Mouse (Mus musculus): ENCODE measurements around the gene Anks6. TPM values are rescaled to one million over a fixed set of nuclear protein-coding genes. Genes with fewer than 3 reads are reported as not detected.

Anks6 gene
- polyA plus RNA-seq, 1 experiment = not detected

- Histone ChIP-seq H3K36me3 (ENCODE audit: control insufficient read depth) (no peaks in the 10 kb centered on the region), H3K4me3 (replicated peaks) (no peak overlapping the region), H3K9me3 (ENCODE audit: control insufficient read depth, low read length) (no peaks in the 10 kb centered on the region), H3K27me3 (ENCODE audit: control insufficient read depth) (peaks cover 2% of the 10 kb centered on the region; the same call in 1 of the 2 replicates), H3K4me1 (ENCODE audit: control insufficient read depth) (no peaks in the 10 kb centered on the region)
- TF ChIP-seq TAL1 (IDR thresholded peaks at IDR 0.05; ENCODE audit: low read length) = no peak
- no peak for TF ChIP-seq GATA1 (IDR thresholded peaks at IDR 0.05; ENCODE audit: low read length)
Measured at GRCm38 (mm10) chr4:47023949-47024348, 33.3 kb downstream of the Anks6 start.

- Histone ChIP-seq H3K27me3 (ENCODE audit: control insufficient read depth) (peaks cover 2% of the 10 kb centered on the region; the same call in 1 of the 2 replicates), H3K4me1 (ENCODE audit: control insufficient read depth) (no peaks in the 10 kb centered on the region), H3K4me3 (replicated peaks) (no peak overlapping the region), H3K36me3 (ENCODE audit: control insufficient read depth) (no peaks in the 10 kb centered on the region), H3K9me3 (ENCODE audit: control insufficient read depth, low read length) (no peaks in the 10 kb centered on the region)
- TF ChIP-seq GATA1 (IDR thresholded peaks at IDR 0.05; ENCODE audit: low read length) (no peak), TAL1 (IDR thresholded peaks at IDR 0.05; ENCODE audit: low read length) (no peak)
Measured at GRCm38 (mm10) chr4:47022804-47023603, 34.2 kb downstream of the Anks6 start.

DNA sequence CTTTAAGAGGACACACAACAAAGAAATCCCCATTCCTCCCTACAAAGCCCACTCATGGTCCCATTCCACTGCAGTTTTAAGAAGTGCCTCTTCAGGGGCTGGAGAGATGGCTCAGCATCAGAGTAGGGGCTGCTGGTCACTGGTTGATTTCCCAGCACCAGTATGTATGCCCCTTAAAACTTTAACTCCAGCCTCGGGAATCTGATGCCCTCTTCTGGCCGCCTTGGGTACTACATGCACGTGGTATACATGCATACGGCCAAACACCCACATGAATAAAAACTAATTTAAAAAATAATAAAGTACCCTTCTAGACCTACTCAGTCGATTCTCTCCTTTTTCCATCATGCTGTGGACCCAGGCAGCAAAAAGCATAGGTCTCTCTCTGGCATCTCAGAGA lies 36.7 kb downstream of the Anks6 start:
- H3K4me3 ChIP-seq (replicated peaks) = no peak overlapping the region
- no peaks in the 10 kb centered on the region for H3K9me3 ChIP-seq (ENCODE audit: control insufficient read depth, low read length)
- H3K27me3 ChIP-seq (ENCODE audit: control insufficient read depth) = peaks cover 2% of the 10 kb centered on the region; the same call in 1 of the 2 replicates
- TF ChIP-seq GATA1 (IDR thresholded peaks at IDR 0.05; ENCODE audit: low read length) (no peak), TAL1 (IDR thresholded peaks at IDR 0.05; ENCODE audit: low read length) (no peak)
- no peaks in the 10 kb centered on the region for H3K36me3 ChIP-seq (ENCODE audit: control insufficient read depth)
- no peaks in the 10 kb centered on the region for H3K4me1 ChIP-seq (ENCODE audit: control insufficient read depth)

GRCm38 (mm10) chr4:47015156-47015555 lies 42.1 kb downstream of the Anks6 start:
- Histone ChIP-seq H3K4me1 (ENCODE audit: control insufficient read depth) (no peaks in the 10 kb centered on the region), H3K9me3 (ENCODE audit: control insufficient read depth, low read length) (no peaks in the 10 kb centered on the region), H3K27me3 (ENCODE audit: control insufficient read depth) (no peaks in the 10 kb centered on the region), H3K36me3 (ENCODE audit: control insufficient read depth) (no peaks in the 10 kb centered on the region), H3K4me3 (replicated peaks) (no peak overlapping the region)
- TF ChIP-seq TAL1 (IDR thresholded peaks at IDR 0.05; ENCODE audit: low read length) = no peak
- TF ChIP-seq GATA1 (IDR thresholded peaks at IDR 0.05; ENCODE audit: low read length) = no peak

DNA sequence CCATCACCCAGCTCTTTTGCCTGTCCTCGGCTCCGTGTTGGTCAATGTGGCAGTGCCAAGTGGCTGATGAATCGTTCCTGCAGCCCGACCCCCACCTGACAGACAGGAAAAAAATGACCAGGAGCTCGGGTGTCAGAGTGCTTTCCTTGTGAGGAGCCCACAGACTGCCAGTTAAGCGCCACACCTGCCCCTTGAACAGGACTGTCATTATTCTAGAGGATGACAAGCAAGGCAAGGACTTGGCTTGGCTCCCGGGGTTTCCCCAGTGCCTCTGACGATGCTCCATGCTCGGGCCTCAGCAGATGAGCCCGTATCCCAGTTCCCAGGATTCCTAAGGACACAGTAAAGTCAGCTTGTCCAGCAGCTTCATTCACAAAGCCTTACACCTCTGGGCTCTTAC lies 44.8 kb downstream of the Anks6 start:
- no peak for TF ChIP-seq TAL1 (IDR thresholded peaks at IDR 0.05; ENCODE audit: low read length)
- Histone ChIP-seq H3K4me3 (replicated peaks) (no peak overlapping the region), H3K36me3 (ENCODE audit: control insufficient read depth) (no peaks in the 10 kb centered on the region), H3K27me3 (ENCODE audit: control insufficient read depth) (no peaks in the 10 kb centered on the region), H3K9me3 (ENCODE audit: control insufficient read depth, low read length) (no peaks in the 10 kb centered on the region), H3K4me1 (ENCODE audit: control insufficient read depth) (no peaks in the 10 kb centered on the region)

DNA sequence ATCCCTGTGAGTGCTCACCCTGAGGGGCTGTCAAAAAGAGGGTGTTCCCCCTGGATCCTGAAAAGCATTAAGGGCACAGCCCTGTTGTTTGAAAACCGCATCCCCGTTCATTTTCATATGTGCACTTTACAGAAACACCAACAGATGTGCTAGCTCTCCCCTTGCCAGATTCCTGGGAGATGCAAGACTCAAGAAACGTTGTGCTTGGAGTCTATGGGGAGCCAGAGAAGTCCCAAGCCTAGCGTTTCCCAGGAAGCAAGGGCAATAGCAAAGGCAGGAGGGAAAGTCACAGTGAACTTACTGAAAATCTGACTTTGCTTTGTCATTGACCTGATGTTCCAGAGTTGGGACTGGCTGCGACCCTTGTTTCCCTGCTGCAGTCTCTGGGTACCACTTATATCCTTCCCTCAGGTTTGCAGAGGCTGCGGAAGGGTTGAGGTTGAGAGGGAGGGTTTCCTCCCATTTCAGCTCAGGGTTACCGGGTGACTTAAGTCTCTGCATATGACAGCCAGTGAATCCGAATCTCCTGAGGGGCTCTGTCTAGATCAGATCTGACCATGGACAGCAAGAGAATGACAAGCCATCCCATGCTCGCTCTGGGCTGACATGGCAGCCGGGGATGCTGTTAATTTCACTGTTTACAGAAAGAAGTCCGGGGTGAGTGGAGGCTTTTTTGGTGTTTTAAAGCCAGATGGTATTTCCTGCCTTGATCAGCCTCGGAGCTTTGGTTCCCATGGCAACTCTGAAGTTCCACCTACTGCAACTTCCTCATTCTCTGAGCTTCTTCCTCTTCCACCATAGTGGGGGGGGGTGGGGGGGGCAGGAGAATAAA lies 46.6 kb downstream of the Anks6 start:
- no peaks in the 10 kb centered on the region for H3K27me3 ChIP-seq (ENCODE audit: control insufficient read depth)
- H3K4me3 ChIP-seq (replicated peaks) = no peak overlapping the region
- TF ChIP-seq TAL1 (IDR thresholded peaks at IDR 0.05; ENCODE audit: low read length) (no peak), GATA1 (IDR thresholded peaks at IDR 0.05; ENCODE audit: low read length) (no peak)
- H3K36me3 ChIP-seq (ENCODE audit: control insufficient read depth) = no peaks in the 10 kb centered on the region
- H3K9me3 ChIP-seq (ENCODE audit: control insufficient read depth, low read length) = no peaks in the 10 kb centered on the region
- no peaks in the 10 kb centered on the region for H3K4me1 ChIP-seq (ENCODE audit: control insufficient read depth)

DNA sequence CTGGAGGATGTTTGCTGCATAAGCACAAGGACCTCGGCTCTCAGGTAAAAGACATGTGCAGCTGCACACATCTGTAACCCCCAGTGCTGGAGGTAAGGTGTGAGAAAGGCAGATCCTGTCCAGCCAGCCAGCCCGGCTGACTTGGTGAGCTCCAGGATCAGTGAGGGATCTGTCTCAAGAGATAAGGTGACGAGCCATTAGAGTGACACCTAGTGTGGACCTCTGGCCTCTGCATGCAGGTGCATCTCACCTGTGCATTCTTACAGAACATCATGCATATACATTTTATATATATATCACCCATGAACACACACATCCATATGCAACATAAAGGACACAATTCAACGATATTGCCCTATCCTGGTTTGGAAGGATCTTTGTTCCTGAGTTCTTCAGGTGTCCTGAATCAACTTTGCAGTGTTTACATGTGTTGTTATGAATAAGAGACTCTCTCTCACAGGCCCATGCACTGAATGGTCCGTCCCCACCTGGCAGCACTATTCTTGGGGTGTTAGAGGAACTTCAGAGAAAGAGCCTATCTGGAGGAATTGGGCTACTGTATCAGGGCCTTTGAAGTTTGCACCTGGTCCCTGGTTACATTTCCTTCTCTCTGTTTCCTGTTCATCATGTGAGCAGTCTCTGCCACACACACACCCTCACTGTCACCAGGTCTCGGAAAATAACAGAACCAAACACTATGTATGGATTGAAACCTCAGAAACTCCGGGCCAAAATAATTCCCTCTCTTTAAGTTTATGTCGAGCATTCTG lies 56.4 kb downstream of the Anks6 start:
- H3K36me3 ChIP-seq (ENCODE audit: control insufficient read depth) = no peaks in the 10 kb centered on the region
- no peaks in the 10 kb centered on the region for H3K4me1 ChIP-seq (ENCODE audit: control insufficient read depth)
- no peaks in the 10 kb centered on the region for H3K27me3 ChIP-seq (ENCODE audit: control insufficient read depth)
- H3K9me3 ChIP-seq (ENCODE audit: control insufficient read depth, low read length) = no peaks in the 10 kb centered on the region
- no peak overlapping the region for H3K4me3 ChIP-seq (replicated peaks)
- TF ChIP-seq TAL1 (IDR thresholded peaks at IDR 0.05; ENCODE audit: low read length) = no peak
- TF ChIP-seq GATA1 (IDR thresholded peaks at IDR 0.05; ENCODE audit: low read length) = no peak

- H3K4me3 ChIP-seq (replicated peaks) = no peak overlapping the region
- peaks cover 13% of the 10 kb centered on the region for H3K27me3 ChIP-seq (ENCODE audit: control insufficient read depth)
- H3K36me3 ChIP-seq (ENCODE audit: control insufficient read depth) = no peaks in the 10 kb centered on the region
- no peaks in the 10 kb centered on the region for H3K9me3 ChIP-seq (ENCODE audit: control insufficient read depth, low read length)
- H3K4me1 ChIP-seq (ENCODE audit: control insufficient read depth) = no peaks in the 10 kb centered on the region
- TF ChIP-seq TAL1 (IDR thresholded peaks at IDR 0.05; ENCODE audit: low read length) (no peak), GATA1 (IDR thresholded peaks at IDR 0.05; ENCODE audit: low read length) (no peak)
Measured at GRCm38 (mm10) chr4:46997969-46998368, 59.3 kb downstream of the Anks6 start.

Data from erythroblast, embryonic 14.5 days (primary cell).